Mouse (Mus musculus): ENCODE results near the gene 1700067P10Rik.

1700067P10Rik gene

DNA sequence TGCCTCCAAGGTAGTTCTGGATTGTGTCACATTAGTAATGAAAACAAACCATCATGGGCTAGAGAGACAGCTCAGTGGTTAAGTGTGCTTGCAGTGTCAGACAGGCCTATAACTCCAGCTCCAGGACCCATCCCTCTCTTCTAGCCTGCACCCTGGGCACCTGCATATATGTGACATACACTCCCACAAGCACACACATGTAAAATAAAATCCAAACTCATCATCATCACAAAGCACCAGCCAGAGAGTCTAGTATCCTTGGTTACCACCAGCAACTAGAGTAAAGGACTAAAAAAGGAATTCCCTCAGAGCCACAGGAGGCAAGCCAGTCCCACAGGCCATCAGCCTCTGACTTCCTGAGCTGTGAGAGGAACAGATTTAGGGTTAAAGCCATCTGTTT is at the start of gene 1700067P10Rik:
TSS of gene 1700067P10Rik (plus strand) at position 301 of the 400 bp plus-strand sequence.
- DNase-seq (ENCODE audit: low read depth, low spot score), result no peak

GRCm38 (mm10) chr17:48041351-48042287 is 47.5 kb upstream of the 1700067P10Rik start:
- DNase-seq (ENCODE audit: low read depth, low spot score), result no peak

GRCm38 (mm10) chr17:48043154-48043880 is 45.8 kb upstream of the 1700067P10Rik start:
- no peak for DNase-seq (ENCODE audit: low read depth, low spot score)

- no peak for DNase-seq (ENCODE audit: low read depth, low spot score)
Measured at GRCm38 (mm10) chr17:48045631-48046030, 43.5 kb upstream of the 1700067P10Rik start.

DNA sequence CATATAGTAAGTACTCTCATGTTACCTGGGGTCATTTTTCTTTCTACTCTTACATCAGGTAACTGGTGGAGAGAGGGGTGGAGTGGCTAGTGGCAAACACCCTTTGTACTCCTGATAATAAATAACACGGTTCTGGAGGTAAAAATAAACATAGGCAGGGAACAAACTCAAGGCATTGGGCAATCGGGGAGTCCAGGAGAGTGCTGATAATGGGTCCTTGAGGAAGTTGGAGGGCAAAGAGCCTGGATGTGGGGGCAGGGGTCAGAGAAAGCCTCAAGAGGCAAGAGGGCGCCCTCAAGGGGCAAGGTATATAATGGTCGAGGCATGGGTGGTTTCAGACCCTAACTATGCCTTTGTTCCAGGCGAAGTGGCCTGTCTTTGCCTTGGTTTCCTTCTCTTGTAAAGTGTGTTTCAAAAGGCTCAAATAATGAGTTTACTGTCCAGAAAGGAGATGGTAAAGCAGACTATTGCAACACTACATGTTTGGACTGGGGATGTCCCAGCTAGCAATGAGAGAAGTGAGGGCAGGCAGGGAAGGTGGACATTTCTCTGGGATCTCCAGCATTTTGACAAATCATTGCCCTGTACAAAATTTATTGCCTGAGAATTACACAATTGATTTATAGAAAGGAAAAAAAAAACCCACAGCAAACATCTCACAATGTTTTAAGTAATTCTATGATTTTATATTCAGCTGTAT is 37.3 kb upstream of the 1700067P10Rik start:
- DNase-seq (ENCODE audit: low read depth, low spot score), result no peak

DNA sequence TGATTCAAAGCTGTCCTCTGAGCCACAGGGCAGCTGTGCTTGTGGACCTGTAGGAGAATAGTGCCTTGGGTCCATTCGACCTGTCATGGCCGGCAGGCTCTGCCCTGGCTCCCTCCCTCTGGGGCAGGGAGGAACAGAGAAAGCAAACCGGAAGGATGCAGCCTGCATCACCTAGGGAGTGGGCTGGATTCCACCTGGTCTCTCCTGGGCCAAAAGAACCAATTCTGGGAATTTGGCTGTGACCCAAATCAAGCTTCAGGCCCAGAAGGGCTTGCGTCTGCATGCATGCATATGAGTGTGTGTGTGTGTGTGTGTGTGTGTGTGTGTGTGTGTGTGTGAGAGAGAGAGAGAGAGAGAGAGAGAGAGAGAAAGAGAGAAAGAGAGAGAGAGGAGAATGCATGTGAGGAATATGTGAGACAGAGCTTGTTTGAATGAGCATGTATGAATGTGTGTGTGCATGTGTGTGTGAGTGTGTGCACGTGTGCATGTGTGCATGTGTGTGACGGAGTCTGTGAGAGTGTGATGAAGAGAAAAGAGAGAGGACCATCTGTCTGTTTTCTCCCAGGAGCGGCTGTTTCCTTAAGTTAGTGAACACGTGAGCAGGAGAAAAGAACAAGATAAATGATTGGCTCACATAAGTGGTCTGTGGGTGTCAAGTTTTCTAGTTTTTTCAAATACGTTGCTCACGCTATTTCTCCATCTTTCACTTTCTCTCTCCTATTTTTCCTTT is 36.6 kb upstream of the 1700067P10Rik start:
- DNase-seq (ENCODE audit: low read depth, low spot score), result no peak

- no peak for DNase-seq (ENCODE audit: low read depth, low spot score)
Measured at GRCm38 (mm10) chr17:48053646-48054045, 35.5 kb upstream of the 1700067P10Rik start.

GRCm38 (mm10) chr17:48055076-48055816 is 33.9 kb upstream of the 1700067P10Rik start:
- no peak for DNase-seq (ENCODE audit: low read depth, low spot score)

DNA sequence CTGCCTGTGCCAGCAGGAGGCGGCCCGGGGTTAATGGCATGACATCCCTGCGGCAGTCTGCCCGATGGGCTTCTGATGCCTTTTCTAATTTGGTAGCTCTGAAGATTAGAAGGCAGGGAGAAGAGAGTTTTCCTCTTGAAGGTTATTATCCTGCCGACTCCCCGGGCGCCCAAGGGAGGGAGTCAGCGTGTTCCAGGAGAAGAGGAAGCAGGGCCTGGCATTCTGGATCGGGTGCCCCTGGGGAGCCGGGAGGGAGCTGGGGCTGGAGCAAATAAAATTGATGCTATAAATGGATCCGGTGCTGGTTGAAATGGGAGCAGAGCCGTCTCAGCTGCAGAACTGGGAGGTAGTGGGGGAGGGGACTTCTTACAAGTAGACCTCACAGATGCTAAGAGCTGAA is 31.7 kb upstream of the 1700067P10Rik start:
- DNase-seq (ENCODE audit: low read depth, low spot score), result no peak

DNA sequence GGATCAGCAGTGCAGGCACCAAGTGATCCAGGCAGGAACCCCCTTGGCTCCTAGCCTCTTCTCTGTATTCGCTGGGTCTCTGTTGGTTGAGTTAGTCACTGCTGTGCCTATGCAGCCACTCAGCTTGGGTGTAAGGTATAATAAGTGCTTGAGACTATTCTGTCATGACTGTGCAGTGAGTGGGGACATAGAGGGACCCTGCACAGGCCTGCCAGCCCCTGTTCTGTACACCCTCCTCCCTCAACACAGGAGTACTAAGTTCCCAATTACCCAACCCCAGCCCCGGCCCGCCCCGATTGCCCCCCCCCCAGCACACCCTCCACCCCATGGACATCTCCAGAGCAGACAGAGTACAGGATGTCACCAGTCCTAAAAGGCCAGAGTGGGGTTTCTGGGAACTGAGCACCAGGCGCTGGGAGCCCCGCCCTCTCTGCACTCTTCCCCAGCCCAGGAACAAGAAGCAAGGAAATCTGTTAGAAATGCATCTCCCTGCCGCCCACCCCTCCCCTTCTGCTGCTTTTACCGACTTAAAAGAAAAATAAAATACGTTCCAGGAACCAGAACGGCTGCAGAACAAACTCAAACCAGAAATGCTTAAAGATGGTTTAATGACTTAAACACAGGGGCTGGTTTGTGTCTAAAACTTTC is 24.8 kb upstream of the 1700067P10Rik start:
- no peak for DNase-seq (ENCODE audit: low read depth, low spot score)

DNA sequence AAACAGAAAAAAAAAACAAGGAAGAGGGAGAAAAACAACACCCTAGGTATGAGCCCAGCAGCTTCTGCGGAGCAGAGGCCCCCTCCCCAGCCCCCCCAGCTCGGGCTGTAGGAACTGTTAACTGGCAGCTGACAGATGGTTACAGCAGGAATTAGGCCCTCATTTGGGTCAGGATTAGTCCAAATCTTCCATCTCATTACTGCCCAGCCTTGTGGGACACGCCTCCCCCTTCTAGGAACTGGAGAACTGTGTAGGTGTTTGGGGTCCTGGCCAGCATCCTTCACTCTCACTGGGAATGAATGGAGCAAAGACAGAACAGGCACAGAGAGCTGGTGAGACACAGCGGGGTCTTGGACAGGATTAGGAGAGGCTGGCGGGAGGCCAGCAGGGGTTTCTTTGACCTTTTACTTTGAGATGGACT is 24.0 kb upstream of the 1700067P10Rik start:
- peak; percentile 67 for DNase-seq (ENCODE audit: low read depth, low spot score)

DNA sequence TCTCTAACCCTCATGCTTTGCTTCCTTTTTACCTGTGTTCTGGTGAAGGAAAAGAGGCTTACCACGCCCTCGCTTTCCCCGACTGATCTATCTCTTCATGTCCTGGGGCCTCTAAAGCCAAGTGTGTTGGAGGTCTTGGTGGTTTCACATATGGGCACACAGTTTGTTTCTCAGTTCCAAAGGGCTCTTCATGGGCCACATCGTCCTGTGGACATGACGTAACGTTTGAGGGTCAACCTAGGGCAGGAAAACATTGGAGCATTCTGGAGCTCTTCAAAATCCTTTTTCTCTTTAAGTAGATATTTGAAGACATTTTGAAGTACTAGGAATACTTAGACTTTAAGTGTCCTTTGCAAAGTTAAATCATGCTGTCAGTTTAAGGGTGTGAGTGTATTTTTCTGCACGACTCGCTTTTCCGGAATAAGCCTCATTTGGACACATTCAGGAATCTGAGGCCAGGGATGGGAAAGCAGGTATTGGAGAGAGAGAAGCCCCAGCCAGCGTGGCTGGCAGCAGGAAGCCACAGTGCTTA is 22.0 kb upstream of the 1700067P10Rik start:
- no peak for DNase-seq (ENCODE audit: low read depth, low spot score)

DNA sequence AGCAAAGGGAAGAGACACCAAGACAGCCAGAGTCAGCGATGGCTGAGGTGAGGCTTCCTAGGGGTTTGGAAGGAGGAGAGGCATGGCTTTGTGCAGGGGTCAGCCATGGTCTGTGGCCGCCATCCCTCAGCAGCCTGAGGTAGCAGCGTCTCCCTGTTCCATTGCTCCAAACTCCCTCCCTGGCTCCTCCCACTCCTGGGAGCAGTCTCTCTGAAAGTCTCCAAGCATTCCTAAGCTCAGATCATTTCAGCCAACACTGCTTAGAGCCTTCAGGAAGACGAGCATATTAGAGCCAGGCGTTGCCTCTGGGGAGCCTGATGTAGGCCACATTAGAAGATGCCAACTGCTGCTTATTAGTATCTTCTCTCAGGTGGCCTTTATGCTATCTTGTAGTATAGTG is 21.4 kb upstream of the 1700067P10Rik start:
- DNase-seq (ENCODE audit: low read depth, low spot score), result no peak

GRCm38 (mm10) chr17:48080626-48081025 is 8.5 kb upstream of the 1700067P10Rik start:
- DNase-seq (ENCODE audit: low read depth, low spot score), result no peak

DNA sequence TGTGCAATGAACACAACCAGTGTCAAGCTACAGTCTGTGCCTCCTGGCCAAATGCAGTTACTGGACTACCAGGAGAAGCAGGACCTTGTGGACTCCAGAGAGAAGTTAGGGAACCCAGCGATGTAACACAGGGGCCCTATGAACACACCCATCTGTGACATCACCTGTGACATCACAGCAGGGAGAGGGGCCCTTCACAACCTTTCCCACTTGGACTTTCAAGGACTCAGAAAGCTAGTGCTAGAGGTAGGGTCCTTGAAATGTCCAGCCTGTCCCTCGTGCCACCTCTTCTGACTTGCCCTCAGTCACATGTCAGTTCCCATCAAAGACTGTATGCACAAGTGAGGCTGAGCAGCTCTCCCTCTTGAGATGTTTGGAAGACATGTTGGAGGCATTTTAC is 327 bp downstream of the 1700067P10Rik start:
- DNase-seq (ENCODE audit: low read depth, low spot score), result no peak

DNA sequence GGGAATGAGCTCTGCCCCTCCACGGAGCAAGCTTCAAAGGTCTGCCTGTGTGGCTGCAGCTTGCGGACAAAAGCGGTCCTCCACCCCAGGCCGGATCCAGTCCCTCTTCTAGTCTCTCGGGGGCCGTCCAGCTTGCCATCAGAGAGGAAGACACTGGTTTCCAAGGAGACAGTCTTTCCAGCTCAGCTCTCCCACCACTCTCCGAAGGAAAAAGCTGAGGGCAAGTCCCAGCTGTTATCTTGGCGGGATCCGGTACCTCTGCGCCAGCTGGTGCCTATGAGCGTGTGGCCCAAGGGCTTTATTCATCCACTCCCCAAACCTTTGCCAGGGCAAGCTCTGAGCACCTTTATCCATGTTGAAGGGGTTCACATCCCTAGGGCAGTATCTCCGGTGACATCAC is 1.2 kb downstream of the 1700067P10Rik start:
- no peak for DNase-seq (ENCODE audit: low read depth, low spot score)

DNA sequence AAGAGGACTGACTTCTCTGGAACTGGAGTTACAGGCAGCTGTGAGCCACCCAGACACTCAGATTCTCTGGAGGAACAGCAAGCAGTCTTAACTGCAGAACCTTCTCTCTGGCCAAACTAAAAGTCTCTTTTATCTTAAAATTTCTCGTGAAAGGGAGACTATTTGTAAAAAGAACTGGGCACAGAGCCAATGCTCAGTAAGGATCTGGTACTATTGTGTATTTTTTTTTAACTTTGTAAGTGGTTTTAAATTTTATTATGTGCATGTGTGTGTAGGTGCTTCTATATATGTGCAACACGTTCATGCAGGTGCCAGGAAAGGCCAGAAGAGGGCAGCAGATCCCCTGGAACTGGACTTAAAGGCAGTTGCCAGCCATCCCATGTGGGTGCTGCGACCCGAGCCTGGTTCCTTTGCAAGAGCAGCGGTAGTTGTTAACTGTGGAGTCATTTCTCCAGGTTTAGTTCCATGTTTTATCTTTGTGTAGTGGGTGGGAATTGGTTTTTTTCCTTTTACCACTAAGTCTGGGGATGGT is 4.2 kb downstream of the 1700067P10Rik start:
- DNase-seq (ENCODE audit: low read depth, low spot score), result no peak

DNA sequence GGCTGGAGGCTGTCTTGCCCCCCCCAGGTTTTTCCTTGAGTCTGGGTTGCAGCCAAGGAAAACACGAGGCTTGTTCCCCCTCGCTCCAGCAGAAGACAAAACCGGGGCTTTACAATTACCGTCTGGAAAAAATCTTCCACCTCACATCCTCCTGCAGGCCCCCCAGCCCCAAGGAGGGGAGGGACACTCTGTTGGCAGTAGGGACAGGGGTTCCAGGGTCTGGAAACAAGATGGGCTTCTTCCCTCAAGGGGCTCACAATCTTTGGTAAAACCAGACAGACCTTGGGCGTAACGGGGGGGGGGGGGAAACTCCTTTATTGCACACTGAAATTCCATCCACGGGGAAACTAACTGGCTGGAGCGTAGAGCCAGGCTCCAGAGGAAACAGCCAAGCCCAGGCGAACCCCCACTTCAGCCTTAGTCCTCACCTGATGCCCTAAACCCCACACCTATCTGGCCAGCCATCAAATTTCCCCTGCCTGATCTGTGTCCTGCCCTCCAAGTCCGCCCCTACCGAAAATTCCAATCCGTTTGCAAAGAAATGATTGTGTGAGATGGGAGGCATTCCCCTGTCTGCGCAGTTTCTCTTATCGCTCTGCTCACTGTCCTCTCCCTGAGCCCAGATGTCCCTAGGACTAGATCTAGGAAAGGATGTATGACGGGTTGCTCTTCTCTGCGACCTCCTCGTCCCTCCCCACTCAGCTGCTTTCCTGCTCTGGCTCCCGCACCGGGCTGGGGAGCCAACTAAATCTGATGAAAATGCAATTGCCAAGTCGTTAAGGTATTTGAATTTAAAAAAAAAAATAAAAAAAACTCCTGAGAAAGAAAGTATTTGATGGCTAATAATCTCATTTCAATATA is 5.9 kb downstream of the 1700067P10Rik start:
- no peak for DNase-seq (ENCODE audit: low read depth, low spot score)

DNA sequence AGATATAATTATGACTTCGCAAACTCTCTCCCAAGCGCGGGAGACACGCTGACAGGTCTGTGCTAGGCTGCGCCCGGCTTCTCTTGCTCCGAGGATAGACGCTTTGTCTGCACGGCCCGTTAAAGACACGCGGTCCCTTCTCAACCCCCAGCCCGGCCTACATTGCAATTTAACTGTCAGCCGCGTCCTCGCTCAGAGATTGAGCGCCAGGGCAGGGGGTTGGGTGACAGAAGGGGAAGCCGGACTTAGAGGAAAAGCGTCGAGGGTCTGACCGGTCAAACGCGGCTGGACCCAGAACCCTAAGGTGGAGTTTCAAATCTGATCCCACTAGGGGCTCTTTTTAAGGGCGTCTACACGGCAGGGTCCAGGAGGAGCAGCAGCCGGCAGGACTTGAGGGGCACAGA is 6.6 kb downstream of the 1700067P10Rik start:
- no peak for DNase-seq (ENCODE audit: low read depth, low spot score)
